Mouse (Mus musculus) heart, embryonic 16.5 days (tissue): ENCODE data around the gene Lin54. TPM values are rescaled to one million over a fixed set of nuclear protein-coding genes. Genes with fewer than 3 reads are reported as not detected.

Experiments
- ATAC-seq: fragments of 200-750 bp; cut with Nextera tagmentation; replicated peaks from 2 replicates; pipeline ENCODE4 v1.8.0; 2017; ENCODE audit warnings: moderate number of reproducible peaks; ENCODE audit not compliant: insufficient read depth, low FRiP score; ENCODE audit errors: extremely low read depth
- H3K27ac ChIP-seq: fragments of 300-500 bp; sonication (generic); 2 replicates; pipeline ENCODE4 v1.5.1; 2014; ENCODE audit warnings: mild to moderate bottlenecking, low read length, control low read depth, moderate library complexity
- H3K27me3 ChIP-seq: fragments of 300-500 bp; sonication (generic); 2 replicates; pipeline ENCODE4 v1.6.1; 2014; ENCODE audit warnings: low read length, mixed read lengths; ENCODE audit not compliant: control insufficient read depth, insufficient read depth
- H3K36me3 ChIP-seq: fragments of 300-500 bp; sonication (generic); 2 replicates; pipeline ENCODE4 v1.6.1; 2014; ENCODE audit not compliant: control insufficient read depth, insufficient read depth
- H3K4me1 ChIP-seq: fragments of 300-500 bp; sonication (generic); 2 replicates; pipeline ENCODE4 v1.6.1; 2014; ENCODE audit warnings: low read length, mixed read lengths; ENCODE audit not compliant: control insufficient read depth, insufficient read depth
- H3K4me2 ChIP-seq: fragments of 300-500 bp; sonication (generic); 2 replicates; pipeline ENCODE4 v1.6.1; 2014; ENCODE audit warnings: low read depth, mild to moderate bottlenecking, control low read depth, low read length
- H3K4me3 ChIP-seq: fragments of 300-500 bp; sonication (generic); 2 replicates; pipeline ENCODE4 v1.5.1; 2014; ENCODE audit warnings: mild to moderate bottlenecking, control low read depth, low read length
- H3K9ac ChIP-seq: fragments of 300-500 bp; sonication (generic); 2 replicates; pipeline ENCODE4 v1.6.1; 2014; ENCODE audit warnings: low read length, control low read depth
- H3K9me3 ChIP-seq: fragments of 300-500 bp; sonication (generic); replicated peaks from 2 replicates; pipeline ENCODE4 v1.6.1; 2016; ENCODE audit warnings: low read length; ENCODE audit not compliant: control insufficient read depth
- WGBS: fragments of 180-500 bp; shearing (Covaris S2); extraction: QIAGEN DNeasy Blood & Tissue Kit; methylation state at CpG from one replicate; pipeline ENCODE4 v1.1.7; 2014; 5-methylcytosine and 5-hydroxymethylcytosine counted together
- polyA plus RNA-seq: library from polyadenylated mRNA; unstranded; fragments of >200 nt; fragmentation: Nextera tagmentation; extraction: Ambion mirVana; gene quantifications from 2 replicates; pipeline ENCODE4 v1.2.1, GENCODE M21; 2015

The Lin54 gene
- polyA plus RNA-seq, 1 experiment from 2014 or later = 9.9 TPM

DNA sequence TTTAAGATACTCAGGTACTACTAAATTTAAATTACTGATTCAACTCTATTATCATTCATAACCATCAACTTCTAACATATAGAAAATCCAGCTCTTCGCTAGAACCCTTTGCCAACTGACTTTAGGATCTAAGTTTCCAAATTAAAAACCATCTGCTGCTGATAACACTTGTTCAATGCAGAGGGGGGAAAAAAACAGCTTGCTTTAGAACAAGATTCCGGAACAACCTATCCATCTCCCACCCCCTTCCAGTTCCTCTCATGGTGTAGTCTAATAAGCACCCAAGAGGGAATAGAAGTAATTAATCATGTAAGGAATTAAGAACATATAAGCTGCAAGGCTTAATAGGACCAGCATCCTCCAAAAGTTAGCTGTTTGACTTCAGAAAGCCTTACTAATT lies 1.2 kb downstream of the Lin54 start:
- Histone ChIP-seq H3K4me3 (peak overlapping the region; percentile 96), H3K4me2 (peak overlapping the region; percentile 85), H3K9me3 (no peaks in the 10 kb centered on the region), H3K27ac (no peak overlapping the region), H3K36me3 (no peaks in the 10 kb centered on the region), H3K4me1 (peaks cover 17% of the 10 kb centered on the region), H3K27me3 (no peaks in the 10 kb centered on the region), H3K9ac (peak overlapping the region; percentile 91)
- WGBS = 21% methylated on average over 2 of the region's 2 CpGs
- ATAC-seq = no peak

DNA sequence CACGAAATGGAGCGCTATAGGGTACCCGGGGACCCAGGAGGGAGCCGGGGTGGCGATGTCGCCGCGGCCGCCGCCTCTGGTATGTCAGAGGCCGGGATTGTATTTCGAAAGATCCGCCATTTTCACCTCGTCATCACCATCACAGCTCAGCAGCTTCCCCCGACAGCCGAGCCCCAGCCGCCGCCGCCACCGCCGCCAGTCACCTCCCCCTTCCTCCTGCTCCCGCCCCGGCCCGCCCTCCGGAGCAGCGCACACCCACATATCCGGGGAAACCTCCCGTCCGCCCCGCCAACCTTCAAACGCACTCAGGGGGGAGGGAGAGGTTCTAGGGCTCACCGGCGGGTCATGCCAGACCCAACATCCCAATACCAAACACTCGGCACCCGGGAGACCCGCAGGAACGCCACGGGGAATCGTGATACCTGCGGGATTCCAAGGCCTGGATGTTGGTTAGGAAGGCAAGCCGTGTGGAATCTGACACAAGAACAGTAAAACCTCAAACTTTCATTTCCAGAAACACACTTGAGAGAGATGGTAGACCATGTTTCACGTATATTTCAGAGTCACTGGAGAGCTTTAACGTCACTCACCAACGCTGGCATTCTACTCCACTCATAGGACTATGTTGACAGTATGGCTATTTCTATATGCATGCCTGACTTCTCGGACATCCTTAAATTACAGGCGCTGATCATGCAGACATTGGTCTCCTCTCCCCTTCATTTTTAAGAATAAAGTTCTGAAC lies 1.8 kb downstream of the Lin54 start:
- H3K9ac ChIP-seq = peak overlapping the region; percentile 91
- H3K4me3 ChIP-seq = peak overlapping the region; percentile 96
- ATAC-seq = peak; percentile 79
- peak overlapping the region; percentile 87 for H3K27ac ChIP-seq
- H3K27me3 ChIP-seq = no peaks in the 10 kb centered on the region
- no peaks in the 10 kb centered on the region for H3K36me3 ChIP-seq
- 1% methylated on average over 46 of the region's 46 CpGs for WGBS
- H3K9me3 ChIP-seq = no peaks in the 10 kb centered on the region
- H3K4me1 ChIP-seq = peaks cover 17% of the 10 kb centered on the region
- H3K4me2 ChIP-seq = peak overlapping the region; percentile 85

DNA sequence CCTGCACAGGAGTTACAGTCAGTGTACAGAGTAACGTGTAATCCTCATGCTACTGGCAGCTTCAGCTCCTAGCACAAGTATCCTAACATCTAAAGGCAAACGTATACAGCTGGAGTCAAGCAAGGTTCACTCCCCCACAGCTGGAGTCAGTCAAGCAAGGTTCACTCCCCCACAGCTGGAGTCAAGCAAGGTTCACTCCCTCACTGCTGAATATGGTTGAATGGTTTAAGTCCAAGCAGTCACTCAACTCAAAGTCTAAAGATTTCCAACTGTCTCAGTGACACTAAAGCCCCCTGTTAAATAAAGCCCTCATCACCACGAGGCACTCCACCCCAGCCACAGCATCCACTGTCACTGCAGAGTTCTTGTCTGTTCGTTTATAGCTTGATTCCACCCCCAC lies 8.7 kb downstream of the Lin54 start:
- Histone ChIP-seq H3K36me3 (no peaks in the 10 kb centered on the region), H3K9ac (no peak overlapping the region), H3K4me1 (peaks cover 11% of the 10 kb centered on the region), H3K4me3 (no peak overlapping the region), H3K4me2 (no peak overlapping the region), H3K27me3 (no peaks in the 10 kb centered on the region), H3K9me3 (no peaks in the 10 kb centered on the region), H3K27ac (no peak overlapping the region)
- 47% methylated on average over 4 of the region's 4 CpGs for WGBS
- ATAC-seq = no peak

DNA sequence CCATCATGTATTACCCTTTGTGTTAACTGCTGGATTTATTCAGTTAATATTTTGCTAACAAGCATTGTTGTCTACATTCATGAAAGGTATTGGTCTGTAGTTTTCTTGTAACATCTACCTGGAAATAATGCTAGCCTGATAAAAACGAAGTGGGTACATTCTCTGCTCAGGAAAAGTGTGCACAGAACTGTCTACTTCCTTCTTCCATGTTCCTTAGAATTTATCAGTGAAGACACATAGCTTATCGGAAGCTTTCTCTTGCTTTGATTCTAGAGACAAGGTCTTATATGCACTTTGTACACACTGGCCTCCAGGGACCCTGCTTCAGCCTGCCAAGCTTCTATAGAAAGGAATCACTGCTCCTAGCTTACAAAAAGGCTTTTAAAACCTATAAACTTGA lies 11.1 kb downstream of the Lin54 start:
- H3K4me3 ChIP-seq = no peak overlapping the region
- ATAC-seq = no peak
- H3K4me2 ChIP-seq = no peak overlapping the region
- no peak overlapping the region for H3K9ac ChIP-seq
- H3K9me3 ChIP-seq = no peaks in the 10 kb centered on the region
- peaks cover 11% of the 10 kb centered on the region for H3K4me1 ChIP-seq
- WGBS = 68% methylated on average over 2 of the region's 2 CpGs
- H3K27ac ChIP-seq = no peak overlapping the region
- no peaks in the 10 kb centered on the region for H3K27me3 ChIP-seq
- peaks cover 2% of the 10 kb centered on the region; the same call in 1 of the 2 replicates for H3K36me3 ChIP-seq

DNA sequence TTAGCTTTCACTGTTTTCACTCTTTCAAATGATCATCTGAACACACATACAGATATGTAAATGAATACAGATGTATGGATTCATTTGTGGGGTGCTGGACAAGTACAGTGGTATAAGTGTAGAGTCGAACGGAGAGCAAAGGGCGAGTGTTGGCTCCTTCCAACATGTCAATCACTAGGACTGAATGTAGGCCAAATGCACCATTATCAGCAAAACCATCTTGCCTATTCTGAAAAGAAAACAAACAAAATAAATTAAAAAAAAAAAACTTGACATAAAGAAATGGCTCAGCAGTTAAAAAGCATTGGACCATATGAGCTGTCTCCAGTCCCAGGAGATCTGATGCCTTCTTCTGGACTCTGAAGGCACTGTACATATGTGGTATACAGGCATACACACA lies 12.2 kb downstream of the Lin54 start:
- ATAC-seq = no peak
- Histone ChIP-seq H3K4me1 (peaks cover 13% of the 10 kb centered on the region), H3K27me3 (no peaks in the 10 kb centered on the region), H3K4me3 (no peak overlapping the region), H3K9me3 (no peaks in the 10 kb centered on the region), H3K4me2 (no peak overlapping the region), H3K27ac (no peak overlapping the region), H3K36me3 (peaks cover 6% of the 10 kb centered on the region; the same call in 1 of the 2 replicates), H3K9ac (no peak overlapping the region)
- 86% methylated on average over 3 of the region's 3 CpGs for WGBS

DNA sequence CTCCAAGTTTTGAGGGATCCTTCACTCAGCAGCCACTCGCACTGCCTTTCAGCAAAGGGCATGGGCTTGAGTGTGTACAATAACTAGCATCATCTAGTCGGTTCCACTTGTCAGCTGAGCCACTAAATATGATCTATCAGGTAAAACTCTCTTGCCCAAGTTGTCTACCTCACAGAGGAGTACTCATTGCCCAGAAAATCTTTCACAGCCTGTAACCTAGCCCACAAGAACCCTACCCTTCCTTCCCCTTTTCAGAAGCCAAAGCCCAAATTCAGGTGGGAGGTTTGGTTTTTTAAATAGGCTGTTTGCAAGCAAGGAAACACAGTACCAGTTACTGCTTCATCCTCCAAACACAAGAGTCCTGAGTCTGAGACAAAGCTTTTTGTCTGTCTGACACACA lies 13.3 kb downstream of the Lin54 start:
- 75% methylated on average over 2 of the region's 2 CpGs for WGBS

DNA sequence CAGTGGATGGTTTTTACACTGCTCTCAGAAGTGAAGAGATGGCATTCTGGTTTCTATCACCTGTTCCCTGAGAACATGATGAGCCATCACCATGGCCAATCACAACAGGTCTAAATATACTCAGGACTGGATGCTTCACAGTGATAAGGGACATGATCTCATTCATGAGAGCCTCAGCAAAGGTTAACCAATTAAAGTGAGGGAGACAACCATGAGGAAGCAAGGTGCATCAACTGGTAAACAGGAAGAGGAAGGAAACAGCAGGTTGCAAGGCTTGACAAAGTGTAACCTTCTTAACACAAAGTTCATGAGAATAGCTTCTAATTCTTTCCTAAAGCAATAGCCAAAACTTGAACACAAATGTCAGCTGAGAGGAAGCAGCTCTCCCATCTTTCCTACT lies 16.9 kb downstream of the Lin54 start:
- H3K9me3 ChIP-seq = no peaks in the 10 kb centered on the region
- no peaks in the 10 kb centered on the region for H3K27me3 ChIP-seq
- peaks cover 9% of the 10 kb centered on the region; the same call in 1 of the 2 replicates for H3K36me3 ChIP-seq
- no peak for ATAC-seq
- 0 out of 2 replicates have a peak, but pooled peaks cover 2% of the 10 kb centered on the region for H3K4me1 ChIP-seq
- no peak overlapping the region for H3K4me3 ChIP-seq
- no peak overlapping the region for H3K27ac ChIP-seq
- H3K9ac ChIP-seq = no peak overlapping the region
- H3K4me2 ChIP-seq = no peak overlapping the region

More for the DNA sequence above, 13.3 kb downstream of the Lin54 start:
- Histone ChIP-seq H3K27ac (no peak overlapping the region), H3K27me3 (no peaks in the 10 kb centered on the region), H3K4me1 (peaks cover 13% of the 10 kb centered on the region), H3K9ac (no peak overlapping the region), H3K36me3 (peaks cover 6% of the 10 kb centered on the region; the same call in 1 of the 2 replicates), H3K4me2 (no peak overlapping the region), H3K9me3 (no peaks in the 10 kb centered on the region), H3K4me3 (no peak overlapping the region)
- no peak for ATAC-seq

DNA sequence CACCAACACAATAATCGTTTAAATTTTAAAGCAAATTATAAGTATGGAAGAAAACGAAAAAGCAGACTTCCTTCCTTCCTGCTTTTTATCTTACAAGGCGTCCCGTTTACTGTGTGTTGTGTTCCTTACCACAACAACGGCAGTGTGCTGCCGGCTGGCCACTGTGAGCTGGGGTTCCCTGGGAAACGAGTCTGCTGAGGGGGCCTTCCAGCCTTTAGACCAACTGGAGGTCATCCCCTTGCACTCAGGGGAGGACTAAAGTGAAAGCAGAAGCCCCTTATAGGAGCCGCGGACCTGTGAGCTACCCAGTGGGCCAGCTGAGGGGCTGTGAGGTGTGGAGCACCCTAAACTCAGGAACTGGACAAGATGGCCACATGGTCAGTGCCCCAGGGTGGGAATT lies 22.8 kb downstream of the Lin54 start:
- H3K9ac ChIP-seq = no peak overlapping the region
- H3K27ac ChIP-seq = no peak overlapping the region
- 75% methylated on average over 9 of the region's 9 CpGs for WGBS
- H3K36me3 ChIP-seq = peaks cover 12% of the 10 kb centered on the region
- no peaks in the 10 kb centered on the region for H3K4me1 ChIP-seq
- no peak overlapping the region for H3K4me2 ChIP-seq
- H3K27me3 ChIP-seq = no peaks in the 10 kb centered on the region
- H3K9me3 ChIP-seq = no peaks in the 10 kb centered on the region
- H3K4me3 ChIP-seq = no peak overlapping the region
- no peak for ATAC-seq

DNA sequence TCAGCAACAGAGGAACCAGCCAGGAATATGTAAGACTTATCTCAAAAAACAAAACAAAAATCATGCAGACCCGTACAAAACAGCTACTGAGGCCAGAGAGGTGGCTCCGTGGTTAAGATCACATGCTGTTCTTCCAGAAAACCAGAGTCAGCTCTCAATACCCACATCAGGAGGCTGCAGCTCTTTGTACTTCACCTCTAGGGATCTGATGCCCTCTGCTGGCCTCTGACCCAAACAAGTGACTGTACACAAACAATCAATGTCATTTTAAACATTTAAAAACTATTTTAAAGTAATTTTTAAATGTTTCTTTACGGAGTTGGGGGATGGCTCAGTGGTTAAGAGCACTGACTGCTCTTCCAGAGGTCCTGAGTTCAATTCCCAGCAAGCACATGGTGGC lies 24.1 kb downstream of the Lin54 start:
- no peaks in the 10 kb centered on the region for H3K27me3 ChIP-seq
- no peak overlapping the region for H3K4me2 ChIP-seq
- H3K9me3 ChIP-seq = no peaks in the 10 kb centered on the region
- 78% methylated on average over 3 of the region's 3 CpGs for WGBS
- H3K27ac ChIP-seq = no peak overlapping the region
- H3K36me3 ChIP-seq = peaks cover 12% of the 10 kb centered on the region
- H3K4me1 ChIP-seq = no peaks in the 10 kb centered on the region
- no peak for ATAC-seq
- no peak overlapping the region for H3K4me3 ChIP-seq
- H3K9ac ChIP-seq = no peak overlapping the region
